Mouse (Mus musculus) MEL (cell line): ENCODE results near the gene Ube2f.

Experiments
- KAT2A ChIP-seq: conservative IDR thresholded peaks from 2 replicates; pipeline ENCODE4 v1.6.1; 2012; ENCODE audit warnings: low read depth, low read length, improper control_type of control experiment, inconsistent platforms
- MAZ ChIP-seq: IDR thresholded peaks from 2 replicates; pipeline ENCODE4 v1.6.1; 2012; ENCODE audit warnings: low read depth, mild to moderate bottlenecking, inconsistent platforms, low read length, improper control_type of control experiment

DNA sequence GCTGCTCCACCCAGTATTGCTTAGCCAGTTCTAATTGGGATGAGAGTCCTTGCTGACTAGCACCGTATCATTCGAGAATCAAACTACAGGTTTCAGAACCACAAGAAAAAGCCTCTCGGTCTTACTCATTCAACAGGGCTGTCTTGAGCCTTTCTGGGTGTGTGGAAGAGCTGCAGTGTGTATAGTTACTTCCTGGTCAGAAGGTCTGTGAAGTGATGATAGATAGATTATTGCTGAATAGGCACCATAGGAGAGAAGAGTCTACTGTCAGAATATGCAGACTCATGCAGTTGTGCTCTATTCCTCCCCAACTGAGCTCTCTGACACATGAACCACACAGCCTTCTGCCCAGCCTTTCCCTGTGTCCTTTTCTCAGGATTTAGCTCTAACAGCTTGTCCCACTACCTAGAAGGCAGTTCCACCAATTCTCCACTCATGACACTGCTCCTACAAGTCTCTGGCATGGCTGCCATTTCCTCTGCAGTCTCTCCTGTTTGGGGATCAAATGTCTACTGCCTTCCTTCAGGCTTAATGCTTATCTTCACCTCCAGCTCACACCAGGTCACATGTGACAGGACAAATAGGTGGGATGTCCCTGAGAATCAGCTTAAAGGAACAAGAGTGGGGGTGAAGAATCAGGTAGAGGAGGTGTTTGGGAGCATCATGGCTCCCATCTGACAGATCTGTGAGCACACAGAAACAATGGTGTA is 28.5 kb downstream of the Ube2f start:
- no peak for TF ChIP-seq MAZ
- no peak for TF ChIP-seq KAT2A
